Mouse (Mus musculus): ENCODE results near the gene Mier3. TPM values are rescaled to one million over a fixed set of nuclear protein-coding genes. Genes with fewer than 3 reads are reported as not detected.
A peak's percentile ranks its signal among the peaks of the same experiment; 100 is the strongest.

Mier3 gene
- polyA plus RNA-seq (2017; shearing (Covaris generic)), result 10 to 100 TPM; 15.6 to 18.9 TPM

- no peak for ATAC-seq
Observed at GRCm38 (mm10) chr13:111680679-111681078, at the start of gene Mier3. Mier3 (plus strand) TSS chr13:111680979.

GRCm38 (mm10) chr13:111634163-111635160 is 46.3 kb upstream of the Mier3 start:
- peak; percentile 71 for ATAC-seq

- no peak for ATAC-seq
Observed at GRCm38 (mm10) chr13:111640319-111640718, 40.5 kb upstream of the Mier3 start.

- ATAC-seq, result no peak
Observed at GRCm38 (mm10) chr13:111643636-111644035, 37.1 kb upstream of the Mier3 start.

GRCm38 (mm10) chr13:111646204-111646603 is 34.6 kb upstream of the Mier3 start:
- ATAC-seq, result no peak

GRCm38 (mm10) chr13:111647279-111647678 is 33.5 kb upstream of the Mier3 start:
- ATAC-seq, result no peak

- no peak for ATAC-seq
Observed at GRCm38 (mm10) chr13:111651020-111651419, 29.8 kb upstream of the Mier3 start.

GRCm38 (mm10) chr13:111655273-111655672 is 25.5 kb upstream of the Mier3 start:
- peak; percentile 41 for ATAC-seq

- peak; percentile 93 for ATAC-seq
Observed at GRCm38 (mm10) chr13:111655856-111656255, 24.9 kb upstream of the Mier3 start.

GRCm38 (mm10) chr13:111656309-111656708 is 24.5 kb upstream of the Mier3 start:
- ATAC-seq, result no peak

GRCm38 (mm10) chr13:111656769-111657168 is 24.0 kb upstream of the Mier3 start:
- no peak for ATAC-seq

- ATAC-seq, result no peak
Observed at GRCm38 (mm10) chr13:111658501-111659280, 22.1 kb upstream of the Mier3 start.

GRCm38 (mm10) chr13:111659430-111659829 is 21.3 kb upstream of the Mier3 start:
- ATAC-seq, result no peak

GRCm38 (mm10) chr13:111660072-111660471 is 20.7 kb upstream of the Mier3 start:
- ATAC-seq, result no peak

- ATAC-seq, result no peak
Observed at GRCm38 (mm10) chr13:111660556-111660955, 20.2 kb upstream of the Mier3 start.

- ATAC-seq, result no peak
Observed at GRCm38 (mm10) chr13:111668016-111668415, 12.8 kb upstream of the Mier3 start.

GRCm38 (mm10) chr13:111676841-111677240 is 3.9 kb upstream of the Mier3 start:
- ATAC-seq, result no peak

- no peak for ATAC-seq
Observed at GRCm38 (mm10) chr13:111684056-111684625, 3.4 kb downstream of the Mier3 start.

GRCm38 (mm10) chr13:111685751-111686462 is 5.1 kb downstream of the Mier3 start:
- ATAC-seq, result peak; percentile 94

GRCm38 (mm10) chr13:111686522-111687284 is 5.9 kb downstream of the Mier3 start:
- peak; percentile 4 for ATAC-seq

- ATAC-seq, result no peak
Observed at GRCm38 (mm10) chr13:111687285-111687781, 6.6 kb downstream of the Mier3 start.

All from activated CD4-positive, CD25-positive, alpha-beta regulatory T cell, adult 4 months (primary cell).